Mouse (Mus musculus) erythroblast, embryonic 14.5 days (primary cell): ENCODE results near the gene Stac2. TPM values are rescaled to one million over a fixed set of nuclear protein-coding genes. Genes with fewer than 3 reads are reported as not detected.

Source experiments
- H3K27me3 ChIP-seq: 2 replicates; pipeline ENCODE4 v1.6.1; 2012; ENCODE audit warnings: inconsistent platforms; ENCODE audit not compliant: control insufficient read depth
- H3K36me3 ChIP-seq: 2 replicates; pipeline ENCODE4 v1.6.1; 2012; ENCODE audit warnings: mild to moderate bottlenecking, inconsistent platforms; ENCODE audit not compliant: control insufficient read depth
- H3K4me1 ChIP-seq: 2 replicates; pipeline ENCODE4 v1.6.1; 2012; ENCODE audit warnings: inconsistent platforms; ENCODE audit not compliant: control insufficient read depth
- H3K4me3 ChIP-seq: replicated peaks from 2 replicates; pipeline ENCODE3; 2012; ENCODE audit warnings: moderate library complexity, mild to moderate bottlenecking, inconsistent platforms
- H3K9me3 ChIP-seq: 2 replicates; pipeline ENCODE4 v1.6.1; 2012; ENCODE audit warnings: low read length, inconsistent platforms, mixed read lengths; ENCODE audit not compliant: control insufficient read depth
- GATA1 ChIP-seq: IDR thresholded peaks from 2 replicates; pipeline ENCODE4 v1.6.1; 2012; ENCODE audit warnings: low read length, inconsistent platforms, mixed read lengths
- TAL1 ChIP-seq: IDR thresholded peaks from 3 replicates; pipeline ENCODE4 v1.6.1; 2012; ENCODE audit warnings: low read length, inconsistent platforms, mixed read lengths
- polyA plus RNA-seq: library from polyadenylated mRNA; stranded (reverse); fragments of >175 nt; gene quantifications from 2 replicates; pipeline ENCODE4 v1.2.3, GENCODE M21; 2012

The Stac2 gene
- polyA plus RNA-seq, 1 experiment = not detected

DNA sequence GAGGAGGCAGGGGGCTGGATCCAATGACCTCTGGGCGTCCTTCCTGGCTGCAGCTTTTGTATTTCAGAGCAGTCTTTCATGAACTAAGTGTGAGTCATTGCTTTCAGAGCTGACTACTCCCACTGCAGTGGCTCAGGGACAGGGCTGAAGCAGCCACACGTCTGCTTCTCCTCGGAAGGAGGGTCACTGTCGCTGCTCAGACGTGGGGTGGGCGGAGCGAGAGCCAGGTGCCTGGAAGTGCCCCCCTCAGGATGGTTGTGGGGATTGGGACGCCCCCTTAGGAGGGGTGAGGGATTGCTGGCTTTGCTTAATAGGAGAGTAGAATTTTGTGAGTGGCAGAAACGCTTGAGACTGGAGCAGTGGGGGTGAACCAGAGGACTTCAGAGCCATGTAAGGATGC is 4.2 kb upstream of the Stac2 start:
- TF ChIP-seq GATA1 = no peak
- no peak for TF ChIP-seq TAL1

DNA sequence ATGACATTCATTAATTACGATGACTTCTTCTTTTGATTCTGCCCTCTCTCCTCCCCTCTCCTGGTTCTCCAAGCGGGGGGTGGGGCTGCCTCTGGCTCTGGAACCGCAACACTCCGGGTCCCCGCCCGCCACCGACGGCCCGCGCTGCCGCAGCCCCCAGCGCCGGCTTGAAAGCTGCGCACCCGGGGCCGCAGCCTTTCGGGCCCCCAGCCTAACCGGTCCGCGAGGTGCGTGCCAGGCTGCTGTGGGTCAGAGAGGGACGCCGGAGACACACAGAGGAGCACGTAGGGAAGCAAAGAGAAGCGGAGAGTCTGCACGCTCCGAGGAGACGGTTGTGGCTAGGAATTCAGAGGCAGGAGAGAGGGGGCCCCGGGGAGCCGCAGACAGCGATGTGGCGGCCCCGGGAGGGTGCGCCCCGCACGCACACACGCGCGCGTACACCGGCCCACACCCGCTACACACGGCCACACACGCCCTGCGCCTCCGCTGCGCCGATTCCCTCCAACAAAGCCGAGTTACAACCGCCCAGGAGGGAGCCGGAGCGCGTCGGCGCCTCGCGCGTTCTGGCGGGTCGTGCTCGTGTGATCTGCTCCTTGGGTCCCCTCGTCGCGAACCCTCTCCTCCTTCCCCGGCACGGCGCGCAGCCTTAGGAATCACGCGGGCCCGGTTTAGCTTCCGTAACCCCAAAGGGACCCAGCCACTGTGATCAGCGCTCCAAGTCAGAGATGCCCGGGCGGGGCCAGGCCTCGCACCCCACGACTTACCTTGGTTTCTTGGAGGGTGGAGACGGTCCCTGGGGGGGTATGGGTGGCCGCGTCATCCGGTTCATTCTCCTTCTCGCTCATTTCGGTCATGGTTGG is 903 bp downstream of the Stac2 start:
- TF ChIP-seq TAL1 = no peak
- TF ChIP-seq GATA1 = no peak
- no peaks in the 10 kb centered on the region for H3K36me3 ChIP-seq
- no peak overlapping the region for H3K4me3 ChIP-seq
- peaks cover 4% of the 10 kb centered on the region; the same call in 1 of the 2 replicates for H3K9me3 ChIP-seq
- no peaks in the 10 kb centered on the region for H3K4me1 ChIP-seq
- peaks cover 80% of the 10 kb centered on the region for H3K27me3 ChIP-seq

More for the DNA sequence above, 4.2 kb upstream of the Stac2 start:
- Histone ChIP-seq H3K36me3 (no peaks in the 10 kb centered on the region), H3K4me1 (no peaks in the 10 kb centered on the region), H3K27me3 (peaks cover 43% of the 10 kb centered on the region), H3K4me3 (no peak overlapping the region), H3K9me3 (peaks cover 3% of the 10 kb centered on the region; the same call in 1 of the 2 replicates)

DNA sequence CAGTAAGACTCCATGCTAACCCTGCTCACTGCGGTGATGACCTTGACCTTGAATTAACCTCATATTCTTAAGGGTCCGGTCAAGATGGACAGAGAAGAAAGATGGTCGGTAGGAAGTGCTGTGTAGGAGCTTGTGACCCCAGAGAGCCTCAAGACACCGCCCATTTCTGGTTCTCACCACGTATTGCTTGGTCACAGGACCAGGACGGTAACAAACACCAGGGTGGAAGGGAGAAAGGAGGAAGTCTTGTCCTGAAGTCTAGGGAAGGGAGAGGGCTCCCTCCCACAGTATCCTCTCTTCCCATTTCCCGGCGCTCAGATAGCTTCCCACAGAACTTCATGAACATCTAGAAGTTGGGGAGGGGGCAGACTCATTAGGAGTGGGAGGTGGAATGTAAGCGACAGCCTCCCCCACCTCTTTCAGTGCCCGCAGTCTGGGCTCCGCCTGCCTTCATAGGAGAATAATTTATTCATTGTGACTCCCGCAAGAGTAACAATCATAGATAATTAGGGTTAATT is 1.6 kb downstream of the Stac2 start:
- Histone ChIP-seq H3K27me3 (peaks cover 76% of the 10 kb centered on the region), H3K9me3 (peaks cover 4% of the 10 kb centered on the region; the same call in 1 of the 2 replicates), H3K4me1 (no peaks in the 10 kb centered on the region), H3K4me3 (no peak overlapping the region), H3K36me3 (no peaks in the 10 kb centered on the region)
- no peak for TF ChIP-seq TAL1
- no peak for TF ChIP-seq GATA1

DNA sequence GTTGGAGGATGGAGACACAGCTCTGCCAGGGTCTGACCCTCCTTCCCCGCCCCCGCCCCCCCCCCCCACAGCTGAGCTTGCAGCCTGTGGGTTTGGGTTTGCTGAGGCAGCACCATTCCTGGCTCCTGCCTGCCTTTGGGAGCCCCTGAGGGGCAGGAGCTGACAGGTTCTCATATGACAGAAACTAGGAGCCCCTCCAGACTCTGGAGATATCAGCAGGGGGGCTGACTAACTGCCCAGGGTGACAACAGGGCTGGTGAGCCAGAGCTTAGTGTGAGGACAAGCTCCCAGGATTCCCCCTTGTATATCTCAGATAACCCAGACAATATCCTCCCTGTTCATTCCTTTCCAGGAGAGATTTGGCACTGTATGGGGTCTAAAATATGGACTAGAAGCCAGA is 2.3 kb downstream of the Stac2 start:
- Histone ChIP-seq H3K9me3 (peaks cover 4% of the 10 kb centered on the region; the same call in 1 of the 2 replicates), H3K4me3 (no peak overlapping the region), H3K27me3 (peaks cover 76% of the 10 kb centered on the region), H3K36me3 (no peaks in the 10 kb centered on the region), H3K4me1 (no peaks in the 10 kb centered on the region)
- no peak for TF ChIP-seq GATA1
- TF ChIP-seq TAL1 = no peak

DNA sequence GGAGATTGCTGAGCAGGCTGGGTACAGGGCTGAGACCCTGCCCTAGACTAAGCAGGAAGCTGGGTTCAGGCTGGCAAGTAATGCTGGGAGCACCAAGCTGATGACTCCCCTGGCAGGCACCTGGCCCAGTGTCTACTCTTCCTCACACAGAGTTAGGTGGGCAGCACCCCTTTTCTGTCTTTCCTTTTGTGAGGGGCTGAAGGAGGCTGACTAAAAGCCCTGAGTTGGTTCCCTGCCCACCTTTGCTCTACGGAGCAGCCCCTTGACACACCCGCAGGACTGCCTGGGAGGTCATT is 2.8 kb downstream of the Stac2 start:
- no peak for TF ChIP-seq TAL1
- TF ChIP-seq GATA1 = no peak
- H3K9me3 ChIP-seq = peaks cover 4% of the 10 kb centered on the region; the same call in 1 of the 2 replicates
- no peak overlapping the region for H3K4me3 ChIP-seq
- H3K36me3 ChIP-seq = no peaks in the 10 kb centered on the region
- peaks cover 74% of the 10 kb centered on the region for H3K27me3 ChIP-seq
- H3K4me1 ChIP-seq = no peaks in the 10 kb centered on the region

DNA sequence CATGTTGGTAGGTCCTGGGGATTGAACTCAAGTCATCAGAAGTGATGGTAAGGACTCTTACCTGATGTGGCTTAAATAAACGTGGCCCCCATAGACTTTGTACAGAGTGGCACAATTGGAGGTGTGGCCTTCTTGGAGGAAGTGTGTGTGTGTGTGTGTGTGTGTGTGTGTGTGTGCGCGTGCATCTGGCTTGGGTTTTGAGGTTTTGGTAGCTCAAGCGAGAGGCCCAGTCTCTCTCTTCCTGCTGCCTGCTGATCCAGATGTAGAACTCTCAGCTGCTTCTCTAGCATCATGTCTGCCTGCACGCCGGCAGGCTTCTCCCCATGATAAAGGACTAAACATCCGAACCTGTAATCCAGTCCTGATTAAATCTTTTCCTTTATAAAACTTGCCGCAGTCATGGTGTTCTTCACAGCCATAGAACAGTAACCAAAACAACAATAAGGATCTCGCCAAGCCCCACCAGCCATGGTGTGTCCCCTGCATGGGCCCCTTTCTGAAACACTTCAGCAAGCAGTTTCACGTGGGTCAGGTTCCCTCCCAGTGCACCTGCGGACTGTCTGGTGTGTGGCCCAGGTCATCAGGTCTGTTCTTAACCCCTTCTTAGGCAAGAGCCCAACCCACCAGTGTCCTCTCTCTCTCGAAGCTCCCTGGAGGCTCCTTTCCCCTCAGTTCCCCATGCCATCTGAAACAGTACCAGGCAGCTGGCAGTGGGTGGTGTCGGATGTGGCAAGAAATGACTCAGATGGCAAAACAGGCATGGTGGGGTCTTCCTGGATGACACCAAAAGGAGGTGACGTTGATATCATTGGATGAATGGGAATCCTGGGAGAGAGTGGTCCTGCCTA is 3.4 kb downstream of the Stac2 start:
- TF ChIP-seq GATA1 (no peak), TAL1 (no peak)
- H3K27me3 ChIP-seq = peaks cover 68% of the 10 kb centered on the region
- no peaks in the 10 kb centered on the region for H3K4me1 ChIP-seq
- H3K4me3 ChIP-seq = no peak overlapping the region
- H3K36me3 ChIP-seq = no peaks in the 10 kb centered on the region
- peaks cover 4% of the 10 kb centered on the region; the same call in 1 of the 2 replicates for H3K9me3 ChIP-seq

DNA sequence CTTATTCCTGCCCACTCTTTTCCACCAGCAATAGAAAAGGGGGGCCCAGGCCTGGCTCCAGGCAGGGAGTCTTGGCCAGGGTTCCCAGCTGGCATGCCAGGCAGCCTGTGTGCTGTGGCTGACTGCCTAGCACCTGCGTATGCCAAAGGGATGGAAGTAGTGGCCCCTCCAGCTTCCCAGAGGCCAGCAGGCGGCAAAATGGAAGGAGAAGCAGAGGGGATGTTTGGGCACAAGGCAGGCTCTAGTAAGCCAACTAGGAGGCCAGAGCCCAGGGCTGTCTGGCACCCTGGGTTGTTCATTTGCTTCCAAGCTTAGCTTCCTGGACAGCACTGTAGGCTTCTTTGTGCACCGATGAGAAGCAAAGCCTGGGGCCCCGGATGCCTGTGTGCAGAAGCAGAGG is 5.5 kb downstream of the Stac2 start:
- Histone ChIP-seq H3K4me1 (no peaks in the 10 kb centered on the region), H3K27me3 (peaks cover 49% of the 10 kb centered on the region), H3K4me3 (no peak overlapping the region), H3K9me3 (peaks cover 4% of the 10 kb centered on the region; the same call in 1 of the 2 replicates), H3K36me3 (no peaks in the 10 kb centered on the region)
- no peak for TF ChIP-seq GATA1
- TF ChIP-seq TAL1 = no peak

DNA sequence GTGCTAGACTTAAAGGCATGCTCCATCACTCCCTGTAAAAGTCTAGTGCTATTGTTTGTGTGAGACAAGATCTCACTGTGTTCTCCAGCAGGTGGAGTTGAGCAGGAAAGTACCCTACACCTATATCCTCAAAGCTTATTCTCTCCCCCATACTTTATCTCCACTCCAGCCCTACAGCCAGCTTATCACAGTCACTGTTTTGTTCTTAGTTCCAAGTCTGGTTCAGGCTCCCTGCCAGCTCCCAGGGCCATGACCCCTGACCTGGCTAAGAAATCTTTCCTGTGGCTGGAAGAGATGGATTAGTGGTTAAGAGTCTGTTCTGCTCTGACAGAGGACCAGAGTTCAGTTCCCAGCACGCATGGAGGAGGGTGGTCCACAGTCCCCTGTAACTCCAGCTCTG is 6.8 kb downstream of the Stac2 start:
- H3K27me3 ChIP-seq = peaks cover 36% of the 10 kb centered on the region
- H3K4me3 ChIP-seq = no peak overlapping the region
- TF ChIP-seq GATA1 (no peak), TAL1 (no peak)
- no peaks in the 10 kb centered on the region; the same call in 1 of the 2 replicates for H3K9me3 ChIP-seq
- no peaks in the 10 kb centered on the region for H3K36me3 ChIP-seq
- H3K4me1 ChIP-seq = no peaks in the 10 kb centered on the region

DNA sequence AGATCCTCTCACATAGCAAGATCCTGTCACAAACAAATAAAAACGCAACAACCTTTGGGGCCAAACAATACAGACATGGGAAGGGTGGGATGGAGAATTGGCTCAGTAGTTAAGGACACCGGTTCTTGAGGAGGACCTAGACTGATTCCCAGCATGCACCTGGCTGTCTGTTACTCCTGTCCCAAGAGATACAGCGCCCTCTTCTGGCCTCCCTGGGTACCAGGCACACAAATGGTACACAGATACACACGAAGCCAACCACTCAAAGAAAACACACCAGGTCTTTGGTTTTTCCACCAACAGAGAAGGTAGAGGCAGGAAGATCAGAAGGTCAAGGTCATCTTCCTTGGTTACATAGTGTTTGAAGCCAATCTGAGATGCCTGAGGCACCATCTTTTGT is 7.7 kb downstream of the Stac2 start:
- H3K27me3 ChIP-seq = peaks cover 27% of the 10 kb centered on the region
- no peaks in the 10 kb centered on the region for H3K9me3 ChIP-seq
- TF ChIP-seq GATA1 = no peak
- TF ChIP-seq TAL1 = no peak
- no peaks in the 10 kb centered on the region for H3K36me3 ChIP-seq
- H3K4me3 ChIP-seq = no peak overlapping the region
- H3K4me1 ChIP-seq = no peaks in the 10 kb centered on the region
